Mouse (Mus musculus) G1E (cell line): ENCODE data around the gene Asap2.

Experiments used
- CTCF ChIP-seq: IDR thresholded peaks from 2 replicates; pipeline ENCODE4 v1.5.1; 2012; ENCODE audit warnings: low read depth, low read length, inconsistent platforms, mixed read lengths
- GATA1 ChIP-seq: IDR thresholded peaks from 2 replicates; pipeline ENCODE4 v1.6.1; 2012; ENCODE audit warnings: borderline replicate concordance, low read length, inconsistent platforms, mixed read lengths
- GATA2 ChIP-seq: IDR thresholded peaks from 2 replicates; pipeline ENCODE4 v1.6.1; 2012; ENCODE audit warnings: low read depth, low read length, inconsistent platforms, borderline replicate concordance
- POLR2AphosphoS5 ChIP-seq: IDR thresholded peaks from 2 replicates; pipeline ENCODE4 v1.6.1; 2012; ENCODE audit warnings: low read depth, low read length, inconsistent platforms; ENCODE audit not compliant: insufficient replicate concordance
- TAL1 ChIP-seq: conservative IDR thresholded peaks from 2 replicates; pipeline ENCODE4 v1.6.1; 2012; ENCODE audit warnings: low read depth, low read length, inconsistent platforms, mixed read lengths

- TF ChIP-seq CTCF (no peak), GATA1 (no peak), POLR2AphosphoS5 (no peak), GATA2 (no peak), TAL1 (no peak)
Observed at GRCm38 (mm10) chr12:21315923-21316868, 325.9 kb downstream of the Asap2 start, which contains the start of gene Iah1.
